Mouse (Mus musculus) small intestine, adult 2 months (tissue): Measurements from ENCODE around the gene Pla2g12b.

Experiments used
- CTCF ChIP-seq: fragments of 200-500 bp; IDR thresholded peaks from 2 replicates; pipeline ENCODE4 v1.5.1; 2012; ENCODE audit warnings: low read depth, mild to moderate bottlenecking, control low read depth, inconsistent platforms, low read length, moderate library complexity, mixed read lengths; ENCODE audit not compliant: insufficient replicate concordance, insufficient read length; ENCODE audit errors: extremely low read depth
- POLR2A ChIP-seq: fragments of 200-500 bp; IDR thresholded peaks from 2 replicates; pipeline ENCODE4 v1.6.1; 2012; ENCODE audit warnings: low read depth, mild to moderate bottlenecking, control low read depth, inconsistent platforms, low read length, moderate library complexity

DNA sequence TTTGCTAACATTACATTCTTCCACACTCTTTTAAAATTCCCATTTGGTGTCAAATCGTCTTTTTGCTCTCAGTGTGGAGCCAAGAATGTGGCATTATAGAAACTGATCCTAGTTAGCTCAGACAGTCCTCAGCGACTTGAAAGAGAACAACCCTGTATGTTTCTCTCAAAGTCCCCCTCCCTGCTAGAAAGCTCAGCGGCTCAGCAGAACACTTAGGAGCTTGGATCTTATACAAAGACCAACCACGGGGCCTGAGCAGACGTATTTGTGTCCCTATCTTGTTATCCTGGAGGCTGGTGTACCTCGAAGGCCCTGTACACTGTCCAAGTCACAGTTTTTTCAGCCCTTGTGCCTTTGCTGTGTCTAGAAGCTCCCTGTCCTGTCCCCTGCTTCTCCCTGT, 36.7 kb downstream of the Pla2g12b start:
- TF ChIP-seq POLR2A (no peak), CTCF (no peak)
